Mouse (Mus musculus): Measurements from ENCODE around the gene Iqschfp.

DNA sequence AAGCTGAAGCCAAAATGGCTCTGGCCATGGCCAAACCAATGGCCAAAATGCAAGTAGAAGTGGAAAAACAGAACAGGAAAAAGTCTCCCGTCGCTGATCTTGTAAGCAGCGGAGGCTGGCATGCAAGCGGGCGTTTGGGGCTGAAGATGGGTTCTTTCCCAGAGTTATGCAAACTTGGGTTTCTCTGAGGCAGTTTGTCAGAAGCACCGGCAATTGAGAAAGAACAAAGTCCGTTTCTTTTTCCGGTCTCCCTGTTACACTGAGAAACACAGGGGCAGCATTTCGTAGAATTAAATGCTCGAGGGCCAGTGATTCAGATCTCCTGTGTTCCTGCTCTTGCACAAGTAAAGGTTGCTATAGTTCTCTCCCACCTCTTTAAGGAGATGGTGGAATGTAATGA is 725.7 kb downstream of the Iqschfp start:
- TF ChIP-seq CTCF (IDR thresholded peaks at IDR 0.05; ENCODE audit: extremely low read depth, insufficient read depth, low read length) (no peak), POLR2A (IDR thresholded peaks at IDR 0.05; ENCODE audit: extremely low read depth, insufficient read depth, low read length) (no peak)

All from cortical plate, adult 2 months (tissue).